Mouse (Mus musculus): ENCODE data around the gene Rnf43.

DNA sequence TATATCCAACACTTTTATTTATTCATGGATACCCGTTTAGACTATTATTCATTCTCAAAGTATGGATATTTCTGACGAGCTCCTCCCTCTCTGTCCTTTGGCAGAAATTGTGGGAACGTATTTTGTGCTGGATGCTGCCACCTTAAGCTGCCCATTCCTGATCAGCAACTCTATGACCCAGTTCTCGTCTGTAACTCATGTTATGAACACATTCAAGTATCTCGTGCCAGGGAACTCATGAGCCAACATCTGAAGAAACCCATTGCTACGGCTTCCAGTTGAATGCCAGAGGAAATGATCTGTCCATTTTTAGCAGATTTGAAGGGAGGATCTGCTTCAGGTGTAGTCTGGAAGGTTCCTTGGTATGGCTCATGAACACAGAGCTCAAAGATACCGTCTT is 48.5 kb upstream of the Rnf43 start:
- TF ChIP-seq POLR2A (IDR thresholded peaks at IDR 0.05; ENCODE audit: low read depth, low read length): no peak
- no peak for TF ChIP-seq CTCF (IDR thresholded peaks at IDR 0.05; ENCODE audit: extremely low read depth, insufficient read length, insufficient replicate concordance, low read depth, low read length)
